Mouse (Mus musculus) MEL (cell line): Measurements from ENCODE around the gene Mpp2. TPM values are rescaled to one million over a fixed set of nuclear protein-coding genes. Genes with fewer than 3 reads are reported as not detected.

Source experiments
- DNase-seq: peaks from one replicate; pipeline ENCODE4 v3.0.0; 2011; ENCODE audit warnings: low read depth, low spot score
- H3K27ac ChIP-seq: 2 replicates; pipeline ENCODE4 v1.5.1; 2012; ENCODE audit warnings: low read depth, mild to moderate bottlenecking, control low read depth, low read length, moderate library complexity; ENCODE audit not compliant: control insufficient read depth
- H3K27me3 ChIP-seq, 2 experiments: fragments of 150-350 bp in 1 of 2; sonication (generic) in 1 of 2; 2 replicates each; pipeline ENCODE4 v1.6.1; 2012; ENCODE audit warnings: low read length in 2 of 2, mild to moderate bottlenecking in 2 of 2, improper control_type of control experiment in 1 of 2, moderate library complexity in 1 of 2; ENCODE audit not compliant: insufficient read depth in 2 of 2, control insufficient read depth in 1 of 2
- H3K36me3 ChIP-seq, 2 experiments: 2 replicates each; pipeline ENCODE4 v1.6.1; 2012 to 2014; ENCODE audit warnings: low read length in 2 of 2, improper control_type of control experiment in 1 of 2, inconsistent platforms in 1 of 2, mild to moderate bottlenecking in 1 of 2; ENCODE audit not compliant: insufficient read depth in 2 of 2, control insufficient read depth in 1 of 2
- H3K4me1 ChIP-seq, 2 experiments: fragments of 150-350 bp in 1 of 2; sonication (generic) in 1 of 2; 2 replicates each; pipeline ENCODE4 v1.6.1; 2012; ENCODE audit warnings: low read length in 2 of 2, improper control_type of control experiment in 1 of 2, mild to moderate bottlenecking in 1 of 2; ENCODE audit not compliant: insufficient read depth in 2 of 2, control insufficient read depth in 1 of 2
- H3K4me3 ChIP-seq, 2 experiments: fragments of 150-350 bp in 1 of 2; sonication (generic) in 1 of 2; 2 replicates each; pipeline ENCODE4 v1.5.1; 2012; ENCODE audit warnings: low read depth in 2 of 2, low read length in 2 of 2, mild to moderate bottlenecking in 2 of 2, moderate library complexity in 2 of 2, control low read depth in 1 of 2, improper control_type of control experiment in 1 of 2; ENCODE audit not compliant: control insufficient read depth in 1 of 2, insufficient read depth in 1 of 2
- H3K79me2 ChIP-seq: 2 replicates; pipeline ENCODE4 v1.6.1; 2012; ENCODE audit warnings: mild to moderate bottlenecking, low read length, moderate library complexity; ENCODE audit not compliant: control insufficient read depth, poor library complexity, insufficient read depth
- H3K9ac ChIP-seq: 2 replicates; pipeline ENCODE4 v1.6.1; 2012; ENCODE audit warnings: low read depth, mild to moderate bottlenecking, control low read depth, low read length, moderate library complexity; ENCODE audit not compliant: control insufficient read depth, poor library complexity, severe bottlenecking
- H3K9me3 ChIP-seq: fragments of 150-350 bp; sonication (generic); replicated peaks from 2 replicates; pipeline ENCODE4 v1.6.1; 2012; ENCODE audit warnings: mild to moderate bottlenecking, low read length, improper control_type of control experiment, moderate library complexity; ENCODE audit not compliant: insufficient read depth
- BHLHE40 ChIP-seq: IDR thresholded peaks from 2 replicates; pipeline ENCODE4 v1.6.1; 2012; ENCODE audit warnings: low read depth, mild to moderate bottlenecking, inconsistent platforms, low read length, improper control_type of control experiment, borderline replicate concordance
- CHD1 ChIP-seq: IDR thresholded peaks from 2 replicates; pipeline ENCODE4 v1.6.1; 2012; ENCODE audit warnings: low read depth, mild to moderate bottlenecking, inconsistent platforms, low read length, improper control_type of control experiment
- CHD2 ChIP-seq: IDR thresholded peaks from 2 replicates; pipeline ENCODE4 v1.6.1; 2011; ENCODE audit warnings: low read length, improper control_type of control experiment
- CTCF ChIP-seq, 3 experiments: IDR thresholded peaks in 2 of 3; conservative IDR thresholded peaks in 1 of 3; 2 replicates each; pipeline ENCODE4 v1.5.1; 2011 to 2012; ENCODE audit warnings: low read length in 3 of 3, low read depth in 2 of 3, mild to moderate bottlenecking in 2 of 3, improper control_type of control experiment in 1 of 3, inconsistent platforms in 1 of 3, mixed read lengths in 1 of 3, moderate library complexity in 1 of 3; ENCODE audit not compliant: control insufficient read depth in 1 of 3, insufficient read depth in 1 of 3, poor library complexity in 1 of 3, severe bottlenecking in 1 of 3
- E2F4 ChIP-seq: IDR thresholded peaks from 2 replicates; pipeline ENCODE4 v1.6.1; 2011; ENCODE audit warnings: low read depth, low read length, improper control_type of control experiment, borderline replicate concordance
- EP300 ChIP-seq, 2 experiments: IDR thresholded peaks; 2 replicates each; pipeline ENCODE4 v1.6.1; 2011; ENCODE audit warnings: improper control_type of control experiment in 2 of 2, low read length in 2 of 2, low read depth in 1 of 2, mild to moderate bottlenecking in 1 of 2
- ETS1 ChIP-seq: IDR thresholded peaks from 2 replicates; pipeline ENCODE4 v1.6.1; 2012; ENCODE audit warnings: low read depth, mild to moderate bottlenecking, inconsistent platforms, low read length, improper control_type of control experiment, moderate library complexity
- GABPA ChIP-seq: IDR thresholded peaks from 2 replicates; pipeline ENCODE4 v1.6.1; 2012; ENCODE audit warnings: low read depth, mild to moderate bottlenecking, inconsistent platforms, low read length, improper control_type of control experiment, moderate library complexity
- GATA1 ChIP-seq: IDR thresholded peaks from 2 replicates; pipeline ENCODE4 v1.6.1; 2011; ENCODE audit warnings: low read depth, low read length, improper control_type of control experiment
- HCFC1 ChIP-seq: IDR thresholded peaks from 2 replicates; pipeline ENCODE4 v1.6.1; 2012; ENCODE audit warnings: low read depth, mild to moderate bottlenecking, inconsistent platforms, low read length, improper control_type of control experiment, moderate library complexity
- JUND ChIP-seq: IDR thresholded peaks from 2 replicates; pipeline ENCODE4 v1.6.1; 2011; ENCODE audit warnings: low read depth, mild to moderate bottlenecking, improper control_type of control experiment, low read length
- KAT2A ChIP-seq: conservative IDR thresholded peaks from 2 replicates; pipeline ENCODE4 v1.6.1; 2012; ENCODE audit warnings: low read depth, low read length, improper control_type of control experiment, inconsistent platforms
- MAX ChIP-seq: IDR thresholded peaks from 2 replicates; pipeline ENCODE4 v1.6.1; 2011; ENCODE audit warnings: low read length, improper control_type of control experiment
- MXI1 ChIP-seq: IDR thresholded peaks from 2 replicates; pipeline ENCODE4 v1.6.1; 2011; ENCODE audit warnings: mild to moderate bottlenecking, low read depth, low read length, improper control_type of control experiment
- MYC ChIP-seq: IDR thresholded peaks from 2 replicates; pipeline ENCODE4 v1.6.1; 2011; ENCODE audit warnings: low read depth, mild to moderate bottlenecking, low read length, improper control_type of control experiment, moderate library complexity
- NRF1 ChIP-seq: IDR thresholded peaks from 2 replicates; pipeline ENCODE4 v1.6.1; 2014; ENCODE audit warnings: low read depth, mild to moderate bottlenecking, inconsistent platforms, low read length, improper control_type of control experiment, moderate library complexity; ENCODE audit not compliant: poor library complexity, insufficient read depth, severe bottlenecking
- POLR2A ChIP-seq, 2 experiments: IDR thresholded peaks; 2 replicates each; pipeline ENCODE4 v1.6.1; 2011 to 2012; ENCODE audit warnings: low read length in 2 of 2, mild to moderate bottlenecking in 2 of 2, control low read depth in 1 of 2, improper control_type of control experiment in 1 of 2, low read depth in 1 of 2, moderate library complexity in 1 of 2; ENCODE audit not compliant: control insufficient read depth in 1 of 2, insufficient read depth in 1 of 2, poor library complexity in 1 of 2
- POLR2AphosphoS2 ChIP-seq: IDR thresholded peaks from 2 replicates; pipeline ENCODE4 v1.6.1; 2011; ENCODE audit warnings: low read length, improper control_type of control experiment
- RCOR1 ChIP-seq: IDR thresholded peaks from 2 replicates; pipeline ENCODE4 v1.6.1; 2012; ENCODE audit warnings: low read depth, mild to moderate bottlenecking, inconsistent platforms, low read length, improper control_type of control experiment
- TAL1 ChIP-seq: IDR thresholded peaks from 2 replicates; pipeline ENCODE4 v1.6.1; 2012; ENCODE audit warnings: mild to moderate bottlenecking, inconsistent platforms, low read length, moderate library complexity, mixed read lengths
- TCF12 ChIP-seq: IDR thresholded peaks from 2 replicates; pipeline ENCODE4 v1.6.1; 2014; ENCODE audit warnings: low read depth, mild to moderate bottlenecking, inconsistent platforms, low read length, improper control_type of control experiment, moderate library complexity
- UBTF ChIP-seq: IDR thresholded peaks from 2 replicates; pipeline ENCODE4 v1.6.1; 2012; ENCODE audit warnings: low read depth, mild to moderate bottlenecking, inconsistent platforms, low read length, improper control_type of control experiment, moderate library complexity, borderline replicate concordance; ENCODE audit not compliant: insufficient read depth
- USF2 ChIP-seq, 2 experiments: IDR thresholded peaks; 2 replicates each; pipeline ENCODE4 v1.6.1; 2011 to 2012; ENCODE audit warnings: improper control_type of control experiment in 2 of 2, low read length in 2 of 2, borderline replicate concordance in 1 of 2, inconsistent platforms in 1 of 2, low read depth in 1 of 2, mild to moderate bottlenecking in 1 of 2; ENCODE audit not compliant: insufficient read depth in 1 of 2
- ZC3H11A ChIP-seq: IDR thresholded peaks from 2 replicates; pipeline ENCODE4 v1.6.1; 2012; ENCODE audit warnings: low read depth, mild to moderate bottlenecking, inconsistent platforms, low read length, improper control_type of control experiment
- polyA plus RNA-seq, 2 experiments: library from polyadenylated mRNA; stranded (reverse) in 1 of 2; unstranded in 1 of 2; fragments of >175 nt in 1 of 2; fragments of >200 nt in 1 of 2; gene quantifications; 2 replicates each; pipeline versions ENCODE4 v1.2.1 to v1.2.4; 2012; ENCODE audit warnings: low replicate concordance in 2 of 2, low read depth in 1 of 2; ENCODE audit not compliant: insufficient read length in 2 of 2, insufficient read depth in 1 of 2, missing spikeins in 1 of 2
- total RNA-seq: library from RNA; depleted of rRNA; stranded (reverse); fragments of 300-350 nt; gene quantifications from 2 replicates; pipeline ENCODE4 v1.2.3, GENCODE M21; 2012

Gene Mpp2
- total and polyA plus RNA-seq, 3 experiments, result 2.9 to 16.3 TPM; not detected in 1

DNA sequence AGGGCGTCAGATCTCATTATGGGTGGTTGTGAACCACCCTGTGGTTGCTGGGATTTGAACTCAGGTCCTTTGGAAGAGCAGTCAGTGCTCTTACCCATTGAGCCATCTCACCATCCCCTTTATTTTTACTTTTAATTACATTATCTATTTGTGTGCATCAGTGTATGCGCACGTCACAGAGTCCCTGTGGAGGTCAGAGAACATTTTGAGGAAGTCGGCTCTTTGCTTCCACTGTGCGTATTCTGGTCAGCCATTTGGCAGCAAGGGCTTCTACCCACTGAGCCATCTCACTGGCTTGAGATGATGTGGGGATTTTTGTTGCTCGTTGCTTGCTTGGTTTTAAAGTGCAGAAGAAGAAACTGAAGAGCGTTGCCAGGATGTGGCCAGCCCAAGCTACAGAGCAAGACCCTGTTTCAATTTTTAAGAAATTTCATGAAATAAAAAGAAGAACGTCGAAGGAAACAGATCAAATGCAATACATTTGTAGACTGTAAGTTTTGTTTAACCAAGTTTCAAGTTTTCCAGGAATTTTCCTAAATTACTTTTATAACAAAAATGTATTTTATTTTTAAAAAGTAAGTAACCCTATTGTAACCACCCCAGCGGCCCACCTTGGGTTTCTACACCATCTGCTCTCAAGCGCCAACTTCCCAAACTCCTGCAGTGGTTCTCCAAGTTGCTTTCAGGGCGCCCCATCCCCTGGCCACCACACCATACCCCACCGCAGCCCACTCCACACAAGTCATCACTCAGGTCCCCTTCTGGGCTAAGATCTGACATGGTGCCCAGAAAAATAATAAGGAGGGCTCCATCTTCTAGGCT, 49.5 kb upstream of the Mpp2 start (continued):
- TF ChIP-seq BHLHE40 (no peak), NRF1 (peak; percentile 60), POLR2AphosphoS2 (no peak), RCOR1 (no peak; the same call in 1 of the 2 replicates), TCF12 (peak; percentile 38; the same call in 1 of the 2 replicates), CHD1 (peak; percentile 92), ZC3H11A (peak; percentile 36; the same call in 1 of the 2 replicates), MYC (peak; percentile 56; the same call in 1 of the 2 replicates), GATA1 (peak; percentile 68), HCFC1 (peak; percentile 51; the same call in 1 of the 2 replicates)

DNA sequence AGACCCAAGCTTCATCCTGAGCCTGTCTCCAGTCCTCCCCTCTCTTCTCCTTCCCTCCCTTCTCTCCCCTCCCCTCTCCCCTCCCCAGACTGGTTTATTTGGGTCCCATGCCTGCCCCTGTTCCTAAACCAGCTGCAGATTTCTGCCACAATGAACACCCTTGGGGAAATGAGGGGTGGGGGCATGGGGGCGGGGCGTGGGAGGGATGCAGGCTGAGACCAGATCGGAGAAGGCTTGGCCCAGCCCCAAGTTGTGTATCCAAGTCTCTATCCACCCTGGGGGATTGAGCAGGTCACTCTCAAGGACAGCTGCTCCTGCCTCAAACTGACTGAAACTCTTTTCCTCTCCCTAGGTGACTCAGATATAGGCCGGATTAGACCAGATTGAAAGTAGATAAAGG, 46.2 kb upstream of the Mpp2 start:
- TF ChIP-seq POLR2AphosphoS2 (no peak), POLR2A (IDR thresholded peaks at IDR 0.05; ENCODE audit: control insufficient read depth in 1 of 2, insufficient read depth in 1 of 2, low read depth in 1 of 2, low read length in 2 of 2, poor library complexity in 1 of 2) (no peak), MAX (no peak), USF2 (IDR thresholded peaks at IDR 0.05; ENCODE audit: borderline replicate concordance in 1 of 2, insufficient read depth in 1 of 2, low read depth in 1 of 2, low read length in 2 of 2) (no peak), GABPA (no peak), MXI1 (no peak), EP300 (IDR thresholded peaks at IDR 0.05; ENCODE audit: low read depth in 1 of 2, low read length in 2 of 2) (no peak), CHD2 (no peak), JUND (no peak), CTCF (IDR thresholded peaks at IDR 0.05 in 2 of 3, conservative IDR thresholded peaks at IDR 0.05 in 1 of 3; ENCODE audit: control insufficient read depth in 1 of 3, insufficient read depth in 1 of 3, low read depth in 2 of 3, low read length in 3 of 3, poor library complexity in 1 of 3, severe bottlenecking in 1 of 3) (no peak), E2F4 (no peak), UBTF (no peak), NRF1 (no peak), ZC3H11A (no peak), KAT2A (no peak), ETS1 (no peak), TAL1 (no peak), GATA1 (no peak)
- DNase-seq, result no peak
- no peaks in the 10 kb centered on the region for H3K79me2 ChIP-seq
- peaks cover 0 to 1% of the 10 kb centered on the region in 2 experiments; a peak in 2 of 4 replicates for H3K27me3 ChIP-seq
- no peak overlapping the region for H3K27ac ChIP-seq
- peaks cover 2 to 13% of the 10 kb centered on the region in 2 experiments; a peak in 3 of 4 replicates for H3K4me1 ChIP-seq
- no peak overlapping the region for H3K9ac ChIP-seq
- peaks cover 0 to 6% of the 10 kb centered on the region in 2 experiments; a peak in 2 of 4 replicates for H3K36me3 ChIP-seq
- H3K9me3 ChIP-seq, result no peaks in the 10 kb centered on the region
- H3K4me3 ChIP-seq, result no peak overlapping the region
